Mouse (Mus musculus): Measurements from ENCODE around the gene Gm14214.

Gene Gm14214

DNA sequence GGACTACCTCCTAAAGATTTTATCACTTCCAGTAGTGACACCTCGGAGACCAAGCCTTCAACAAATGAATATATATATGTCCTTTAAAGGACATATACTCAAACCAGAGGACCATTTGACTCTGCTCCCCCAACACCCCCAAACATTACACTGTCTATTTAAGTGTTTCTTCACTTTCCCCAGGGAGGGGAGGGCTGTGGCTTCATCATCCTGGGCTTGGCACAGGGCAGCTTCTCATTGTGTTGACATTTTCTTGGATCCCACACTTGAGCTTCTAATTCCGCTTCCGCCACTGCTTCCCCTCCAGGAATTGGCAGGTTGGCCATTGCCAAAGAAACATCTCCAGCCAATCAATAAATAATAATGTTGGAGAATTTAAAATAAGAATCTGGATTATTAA is 39.0 kb downstream of the Gm14214 start:
- no peak for DNase-seq (ENCODE audit: low read depth, low spot score)

GRCm38 (mm10) chr2:154729737-154730136 is 40.1 kb downstream of the Gm14214 start:
- no peak for DNase-seq (ENCODE audit: low read depth, low spot score)

- DNase-seq (ENCODE audit: low read depth, low spot score), result no peak
Observed at GRCm38 (mm10) chr2:154723473-154723872, 46.4 kb downstream of the Gm14214 start.

GRCm38 (mm10) chr2:154720315-154720714 is 49.5 kb downstream of the Gm14214 start:
- no peak for DNase-seq (ENCODE audit: low read depth, low spot score)
